8 mouse cellular contexts compared by ENCODE assay signal in the genomic region with DNA sequence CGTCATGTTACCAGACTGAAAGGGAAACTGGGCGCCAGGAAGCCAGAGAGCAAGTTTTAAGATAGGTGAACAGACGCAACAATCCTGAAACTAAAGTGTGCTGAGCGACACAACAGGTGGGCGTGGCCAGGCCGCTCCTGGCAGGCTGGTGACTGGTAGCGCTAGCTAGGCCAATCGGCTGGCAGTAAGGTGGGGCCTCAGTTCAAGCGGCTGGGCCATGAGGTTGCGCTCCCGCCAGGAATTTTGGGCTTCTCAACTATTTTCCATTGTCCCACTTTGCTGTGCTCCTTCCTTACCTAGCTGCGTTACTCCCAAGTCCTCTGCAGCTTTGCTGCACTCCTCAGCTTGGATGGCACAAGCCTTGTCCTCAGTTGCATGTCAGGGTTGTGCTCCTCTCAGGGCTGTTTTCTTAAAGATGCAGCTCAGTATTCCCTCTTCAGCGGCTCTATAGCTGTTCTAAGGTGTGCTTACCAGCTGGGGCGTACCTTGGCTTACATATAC. TPM values are rescaled to one million over a fixed set of nuclear protein-coding genes. Genes with fewer than 3 reads are reported as not detected.
DNase-seq lines count a peak whose midpoint lies in the region; ATAC-seq and TF ChIP-seq lines count a peak whose summit lies in the region.

Gene Cd46 (minus strand): TSS at position 30 of the 501 bp plus-strand sequence.

- 3% methylated on average over 14 of the region's 14 CpGs for WGBS in heart, embryonic 14.5 days
- WGBS in kidney, postnatal 0 days: 3% methylated on average over 14 of the region's 14 CpGs
- 3% methylated on average over 14 of the region's 14 CpGs for WGBS in lung, embryonic 15.5 days
- WGBS in olfactory bulb, adult 2 months: 10% methylated on average over 14 of the region's 14 CpGs

- peaks cover 10% of the 10 kb centered on the region for H3K27me3 ChIP-seq in E14TG2a.4 (ENCODE audit: insufficient read depth, low read length)
- no peaks in the 10 kb centered on the region for H3K27me3 ChIP-seq in heart, embryonic 14.5 days (ENCODE audit: control insufficient read depth, insufficient read depth, low read length)
- no peaks in the 10 kb centered on the region for H3K27me3 ChIP-seq in kidney, postnatal 0 days (ENCODE audit: insufficient read depth, low read length)
- no peaks in the 10 kb centered on the region for H3K27me3 ChIP-seq in lung, embryonic 15.5 days

- H3K4me3 ChIP-seq in E14TG2a.4 (replicated peaks; ENCODE audit: low read length): peak within 1 kb of the TSS; percentile 72
- H3K4me3 ChIP-seq in embryonic fibroblast, embryonic 13.5 days (ENCODE audit: insufficient read depth, low read length): peak within 1 kb of the TSS; percentile 32
- H3K4me3 ChIP-seq in heart, embryonic 14.5 days (ENCODE audit: control insufficient read depth in 1 of 2, insufficient read depth in 1 of 2, low read depth in 1 of 2, low read length in 2 of 2): peak within 1 kb of the TSS; percentile 53 to 58
- H3K4me3 ChIP-seq in kidney, postnatal 0 days (replicated peaks; ENCODE audit: low read depth, low read length): peak within 1 kb of the TSS; percentile 44
- H3K4me3 ChIP-seq in lung, embryonic 15.5 days: peak within 1 kb of the TSS; percentile 44
- H3K4me3 ChIP-seq in olfactory bulb, adult 2 months (ENCODE audit: insufficient read depth, low read depth, low read length): peak within 1 kb of the TSS; percentile 26

- H3K27ac ChIP-seq in embryonic fibroblast, embryonic 13.5 days (ENCODE audit: insufficient read depth, low read length): no peak within 1 kb of the TSS
- H3K27ac ChIP-seq in heart, embryonic 14.5 days (replicated peaks in 1 of 2; ENCODE audit: control insufficient read depth in 1 of 2, insufficient read depth in 1 of 2, low read depth in 2 of 2, low read length in 2 of 2): peak within 1 kb of the TSS; percentile 51 to 56; a peak in 3 of 4 replicates
- H3K27ac ChIP-seq in kidney, postnatal 0 days: peak within 1 kb of the TSS; percentile 71; the same call in 1 of the 2 replicates
- H3K27ac ChIP-seq in lung, embryonic 15.5 days: peak within 1 kb of the TSS; percentile 35; the same call in 1 of the 2 replicates
- H3K27ac ChIP-seq in olfactory bulb, adult 2 months (ENCODE audit: insufficient read depth, low read depth, low read length): no peak within 1 kb of the TSS

- peaks cover 13% of the 10 kb centered on the region for H3K4me1 ChIP-seq in E14TG2a.4 (replicated peaks; ENCODE audit: low read depth, low read length)
- 0 out of 2 replicates have a peak, but pooled peaks cover 2% of the 10 kb centered on the region for H3K4me1 ChIP-seq in embryonic fibroblast, embryonic 13.5 days (ENCODE audit: control insufficient read depth, insufficient read depth, low read length)
- no peaks in the 10 kb centered on the region for H3K4me1 ChIP-seq in heart, embryonic 14.5 days (ENCODE audit: control insufficient read depth in 2 of 2, insufficient read depth in 2 of 2, low read length in 2 of 2)
- H3K4me1 ChIP-seq in kidney, postnatal 0 days (replicated peaks; ENCODE audit: insufficient read depth, low read length): no peaks in the 10 kb centered on the region; the same call in 1 of the 2 replicates
- H3K4me1 ChIP-seq in lung, embryonic 15.5 days: no peaks in the 10 kb centered on the region
- H3K4me1 ChIP-seq in olfactory bulb, adult 2 months (ENCODE audit: control insufficient read depth, insufficient read depth, low read length): peaks cover 6% of the 10 kb centered on the region; the same call in 1 of the 2 replicates

- ATAC-seq in heart, embryonic 14.5 days (ENCODE audit: insufficient number of reproducible peaks, insufficient read depth, low FRiP score, low read depth): peak; percentile 95
- ATAC-seq in kidney, postnatal 0 days (replicated peaks; ENCODE audit: low FRiP score, low read depth): peak; percentile 98
- peak; percentile 98 for ATAC-seq in lung, embryonic 15.5 days (ENCODE audit: borderline replicate concordance, extremely low read depth, low FRiP score, low TSS enrichment)

- DNase-seq in adrenal gland, postnatal 25 days: peak; percentile 78
- peak; percentile 77 for DNase-seq in kidney, postnatal 0 days (ENCODE audit: low spot score)
- peak; percentile 80 for DNase-seq in thymus, postnatal 4 days

- H3K9ac ChIP-seq in heart, embryonic 14.5 days (ENCODE audit: low read length): peak within 1 kb of the TSS; percentile 75
- H3K9ac ChIP-seq in kidney, postnatal 0 days (ENCODE audit: low read depth, low read length): peak within 1 kb of the TSS; percentile 57; the same call in 1 of the 2 replicates
- peak within 1 kb of the TSS; percentile 34 for H3K9ac ChIP-seq in lung, embryonic 15.5 days

- TF ChIP-seq CTCF in E14TG2a.4 (conservative IDR thresholded peaks at IDR 0.05; ENCODE audit: low read length): no peak
- TF ChIP-seq CTCF in embryonic fibroblast, embryonic 13.5 days (IDR thresholded peaks at IDR 0.05; ENCODE audit: borderline replicate concordance, insufficient read depth, low read length): no peak
- TF ChIP-seq CTCF in kidney, postnatal 0 days (IDR thresholded peaks at IDR 0.05; ENCODE audit: low read depth): no peak
- no peak for TF ChIP-seq CTCF in olfactory bulb, adult 2 months (IDR thresholded peaks at IDR 0.05; ENCODE audit: insufficient read depth, low read depth, low read length)

- no peak for TF ChIP-seq POLR2A in embryonic fibroblast, embryonic 13.5 days (IDR thresholded peaks at IDR 0.05; ENCODE audit: low read depth, low read length)
- no peak for TF ChIP-seq POLR2A in olfactory bulb, adult 2 months (IDR thresholded peaks at IDR 0.05; ENCODE audit: insufficient read depth, low read depth, low read length)

- H3K9me3 ChIP-seq in E14TG2a.4 (ENCODE audit: low read length): no peaks in the 10 kb centered on the region
- H3K9me3 ChIP-seq in heart, embryonic 14.5 days (ENCODE audit: control insufficient read depth, low read length): no peaks in the 10 kb centered on the region
- H3K9me3 ChIP-seq in kidney, postnatal 0 days (replicated peaks; ENCODE audit: low read length): no peaks in the 10 kb centered on the region
- no peaks in the 10 kb centered on the region for H3K9me3 ChIP-seq in lung, embryonic 15.5 days

- H3K36me3 ChIP-seq in E14TG2a.4 (ENCODE audit: insufficient read depth, low read length): no peaks in the 10 kb centered on the region
- H3K36me3 ChIP-seq in heart, embryonic 14.5 days (ENCODE audit: control insufficient read depth, insufficient read depth, low read length): peaks cover 10% of the 10 kb centered on the region; the same call in 1 of the 2 replicates
- H3K36me3 ChIP-seq in kidney, postnatal 0 days (ENCODE audit: insufficient read depth, low read length): no peaks in the 10 kb centered on the region
- H3K36me3 ChIP-seq in lung, embryonic 15.5 days: 0 out of 2 replicates have a peak, but pooled peaks cover 8% of the 10 kb centered on the region

- H3K4me2 ChIP-seq in heart, embryonic 14.5 days (ENCODE audit: low read length): peak within 1 kb of the TSS; percentile 74
- peak within 1 kb of the TSS; percentile 56 for H3K4me2 ChIP-seq in kidney, postnatal 0 days (ENCODE audit: low read length)
- H3K4me2 ChIP-seq in lung, embryonic 15.5 days: peak within 1 kb of the TSS; percentile 67

RNA-seq across cellular contexts. Expression of gene Cd46, which starts in this region (rescaled TPM):
- total RNA-seq in adrenal gland, postnatal 25 days (2021): 2.0 and 3.2 TPM in 2 replicates
- polyA plus RNA-seq in embryonic fibroblast, embryonic 13.5 days (2011; ENCODE audit: insufficient read length, low read depth, missing spikeins): 1.7 and 2.2 TPM in 2 replicates
- polyA plus RNA-seq in heart, embryonic 14.5 days (2014; fragmentation: Nextera tagmentation; extraction: Ambion mirVana): 0.53 and 0.54 TPM in 2 replicates
- polyA plus RNA-seq in kidney, postnatal 0 days (2015; fragmentation: Nextera tagmentation; extraction: Ambion mirVana): 1.2 and 1.5 TPM in 2 replicates
- 0.64 and 1.3 TPM in 2 replicates for polyA plus RNA-seq in lung, embryonic 15.5 days (2015; fragmentation: Nextera tagmentation; extraction: Ambion mirVana)
- not detected in 2 replicates for polyA plus RNA-seq in olfactory bulb, adult 2 months (2012; ENCODE audit: insufficient read depth, insufficient read length, low replicate concordance, missing spikeins)

Comparison
In these comparisons a context has a peak if more than half of its experiments do, and no peak if none do; other contexts are left out.
1. Peak in ATAC-seq, H3K4me3 ChIP-seq, H3K27ac ChIP-seq, H3K9ac ChIP-seq and H3K4me2 ChIP-seq in heart, embryonic 14.5 days; RNA of the gene not detected or under 1 TPM.
2. H3K27ac ChIP-seq: peak in kidney, postnatal 0 days (single experiment) and lung, embryonic 15.5 days (single experiment); none in embryonic fibroblast, embryonic 13.5 days (single experiment) and olfactory bulb, adult 2 months (single experiment).
3. Peak in every context shown above with its lines, with median percentiles within 50 percentile points of each other: H3K4me3 ChIP-seq, DNase-seq, ATAC-seq, H3K4me2 ChIP-seq and H3K9ac ChIP-seq.